Mouse (Mus musculus) embryonic facial prominence, embryonic 14.5 days (tissue): Measurements from ENCODE around the gene Arnt. TPM values are rescaled to one million over a fixed set of nuclear protein-coding genes. Genes with fewer than 3 reads are reported as not detected.

ENCODE experiments used
- ATAC-seq: fragments of 200-750 bp; cut with Nextera tagmentation; 2 replicates; pipeline ENCODE4 v1.8.0; 2017; ENCODE audit warnings: low read depth, moderate number of reproducible peaks, moderate TSS enrichment
- DNase-seq: peaks from one replicate; pipeline ENCODE4 v3.0.0-alpha.2; 2015; ENCODE audit warnings: low spot score
- H3K27ac ChIP-seq: fragments of 300-500 bp; sonication (generic); replicated peaks from 2 replicates; pipeline ENCODE4 v1.5.1; 2014; ENCODE audit warnings: low read depth, mild to moderate bottlenecking, low read length, moderate library complexity
- H3K27me3 ChIP-seq: fragments of 300-500 bp; sonication (generic); replicated peaks from 2 replicates; pipeline ENCODE4 v1.6.1; 2014; ENCODE audit warnings: low read length; ENCODE audit not compliant: control insufficient read depth, insufficient read depth
- H3K36me3 ChIP-seq: fragments of 300-500 bp; sonication (generic); 2 replicates; pipeline ENCODE4 v1.6.1; 2014; ENCODE audit warnings: low read length, mixed read lengths; ENCODE audit not compliant: control insufficient read depth, insufficient read depth
- H3K4me1 ChIP-seq: fragments of 300-500 bp; sonication (generic); 2 replicates; pipeline ENCODE4 v1.6.1; 2014; ENCODE audit warnings: antibody characterized with exemption, low read length; ENCODE audit not compliant: control insufficient read depth, insufficient read depth
- H3K4me2 ChIP-seq: fragments of 300-500 bp; sonication (generic); 2 replicates; pipeline ENCODE4 v1.6.1; 2014; ENCODE audit warnings: low read depth, mild to moderate bottlenecking, low read length, moderate library complexity, mixed read lengths
- H3K4me3 ChIP-seq: fragments of 300-500 bp; sonication (generic); 2 replicates; pipeline ENCODE4 v1.5.1; 2014; ENCODE audit warnings: low read depth, mild to moderate bottlenecking, low read length
- H3K9ac ChIP-seq: fragments of 300-500 bp; sonication (generic); 2 replicates; pipeline ENCODE4 v1.6.1; 2014; ENCODE audit warnings: low read depth, mild to moderate bottlenecking, low read length, moderate library complexity, mixed read lengths
- H3K9me3 ChIP-seq: fragments of 300-500 bp; sonication (generic); 2 replicates; pipeline ENCODE4 v1.6.1; 2016; ENCODE audit warnings: low read length; ENCODE audit not compliant: control insufficient read depth
- WGBS: fragments of 180-500 bp; shearing (Covaris S2); extraction: QIAGEN DNeasy Blood & Tissue Kit; methylation state at CpG from one replicate; pipeline ENCODE4 v1.1.7; 2014; 5-methylcytosine and 5-hydroxymethylcytosine counted together
- polyA plus RNA-seq: library from polyadenylated mRNA; unstranded; fragments of >200 nt; fragmentation: Nextera tagmentation; extraction: Ambion mirVana; gene quantifications from 2 replicates; pipeline ENCODE4 v1.2.1, GENCODE M21; 2014

The Arnt gene
- polyA plus RNA-seq, 1 experiment from 2014 or later = 32.5 TPM

DNA sequence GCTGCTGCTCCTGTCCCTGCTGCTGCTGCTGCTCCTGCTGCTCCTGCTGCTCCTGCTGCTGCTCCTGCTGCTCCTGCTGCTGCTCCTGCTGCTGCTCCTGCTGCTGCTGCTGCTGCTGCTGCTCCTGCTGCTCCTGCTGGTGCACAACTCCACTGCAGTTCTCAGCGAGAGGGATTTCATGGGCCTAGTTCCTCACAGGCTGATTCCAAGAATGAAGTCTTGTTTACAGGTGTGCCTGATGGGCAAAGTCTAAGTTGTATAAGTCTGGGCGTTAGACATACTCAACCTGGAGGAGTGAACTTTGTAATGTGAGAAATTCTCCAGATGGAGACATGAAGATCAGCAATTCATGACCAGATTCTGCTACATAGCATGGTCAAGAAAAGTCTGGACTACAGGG, 90.5 kb downstream of the Arnt start:
- DNase-seq = no peak
- H3K36me3 ChIP-seq = no peaks in the 10 kb centered on the region
- no peak overlapping the region for H3K27ac ChIP-seq
- H3K4me2 ChIP-seq = no peak overlapping the region
- H3K27me3 ChIP-seq = no peaks in the 10 kb centered on the region
- H3K9me3 ChIP-seq = no peaks in the 10 kb centered on the region
- H3K4me3 ChIP-seq = no peak overlapping the region
- no peaks in the 10 kb centered on the region for H3K4me1 ChIP-seq
- no peak for ATAC-seq
- H3K9ac ChIP-seq = no peak overlapping the region
- WGBS = 49% methylated on average over 2 of the region's 2 CpGs

DNA sequence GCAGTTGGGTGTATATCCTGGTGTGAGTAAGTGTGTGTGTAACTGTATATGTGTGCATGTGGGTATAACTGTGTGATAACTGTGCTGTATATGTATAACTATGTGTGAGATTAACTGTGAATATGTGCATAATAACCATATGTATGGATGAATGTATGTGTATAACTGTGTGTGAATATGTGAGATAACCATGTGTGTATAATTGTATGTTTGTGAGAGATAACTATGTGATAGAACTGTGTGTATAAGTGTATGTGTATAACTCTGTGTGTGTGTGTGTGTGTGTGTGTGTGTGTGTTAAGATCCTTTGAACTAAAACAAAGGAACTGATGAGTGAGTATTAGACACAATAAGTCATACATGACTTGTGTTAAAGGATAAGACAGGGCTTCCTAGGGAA, 91.9 kb downstream of the Arnt start:
- Histone ChIP-seq H3K4me2 (no peak overlapping the region), H3K9ac (no peak overlapping the region), H3K4me3 (no peak overlapping the region), H3K27me3 (no peaks in the 10 kb centered on the region), H3K36me3 (no peaks in the 10 kb centered on the region), H3K9me3 (no peaks in the 10 kb centered on the region), H3K27ac (no peak overlapping the region), H3K4me1 (no peaks in the 10 kb centered on the region)
- ATAC-seq = no peak
- DNase-seq = no peak

DNA sequence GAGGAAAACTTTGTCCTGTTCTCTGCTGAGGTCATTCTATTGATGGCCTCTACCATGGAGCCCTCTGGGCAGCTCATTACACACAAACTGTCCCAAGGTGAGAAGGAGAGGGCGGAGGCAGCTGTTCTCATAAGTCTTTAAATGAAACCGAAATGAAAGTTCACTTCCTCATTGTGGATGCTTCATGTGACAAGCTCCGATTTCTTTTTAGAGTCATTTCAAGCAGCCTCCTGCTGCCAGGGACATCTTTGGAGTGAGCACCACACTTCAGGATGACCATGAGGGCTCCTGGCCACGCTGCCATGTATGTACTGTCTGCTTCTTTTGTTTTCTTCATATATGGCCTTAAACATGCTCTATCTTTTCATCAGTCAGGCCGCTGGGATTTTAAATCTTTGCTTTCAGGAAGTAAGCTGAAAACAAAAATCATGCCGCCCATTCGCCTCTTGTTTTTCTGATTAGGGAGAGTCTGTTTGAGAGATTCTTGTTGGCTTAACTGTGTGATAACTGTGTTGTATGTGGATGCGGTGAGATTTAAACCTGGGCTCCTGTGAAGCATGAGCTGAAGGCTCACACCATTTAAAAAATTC, 92.5 kb downstream of the Arnt start, which contains the start of gene Ctss:
TSS of gene Ctss (plus strand) at position 165 of the 590 bp plus-strand sequence.
- no peak within 1 kb of the TSS for H3K4me2 ChIP-seq
- ATAC-seq = no peak
- WGBS = 83% methylated on average over 8 of the region's 8 CpGs

DNA sequence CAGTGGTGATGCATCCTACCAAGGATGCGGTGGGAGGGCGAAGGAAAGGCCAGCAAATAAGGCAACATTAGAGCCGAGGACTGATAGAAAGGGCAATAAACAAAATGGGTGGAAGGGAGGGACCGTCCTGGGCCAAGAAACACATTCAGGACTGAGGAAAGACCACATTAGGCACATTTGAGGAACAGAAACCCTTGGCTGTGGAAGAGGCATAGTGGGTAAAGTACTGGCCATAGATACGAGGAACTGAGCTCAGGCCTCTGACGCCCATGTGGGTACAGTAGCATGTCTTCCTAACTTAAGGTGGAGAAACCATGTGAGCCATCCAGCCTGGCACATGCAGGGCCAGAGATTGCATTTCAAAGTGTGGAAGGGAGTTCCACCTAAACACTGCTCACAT, 95.6 kb downstream of the Arnt start:
- Histone ChIP-seq H3K4me3 (no peak overlapping the region), H3K36me3 (no peaks in the 10 kb centered on the region), H3K27me3 (no peaks in the 10 kb centered on the region), H3K9me3 (no peaks in the 10 kb centered on the region), H3K9ac (no peak overlapping the region), H3K27ac (no peak overlapping the region), H3K4me1 (no peaks in the 10 kb centered on the region), H3K4me2 (no peak overlapping the region)
- WGBS = 88% methylated on average over 6 of the region's 6 CpGs
- DNase-seq (no peak), ATAC-seq (no peak)

More for the DNA sequence above, 92.5 kb downstream of the Arnt start, which contains the start of gene Ctss:
- no peaks in the 10 kb centered on the region for H3K4me1 ChIP-seq
- DNase-seq = no peak
- H3K27me3 ChIP-seq = no peaks in the 10 kb centered on the region
- H3K4me3 ChIP-seq = no peak within 1 kb of the TSS
- H3K27ac ChIP-seq = no peak within 1 kb of the TSS
- H3K9ac ChIP-seq = no peak within 1 kb of the TSS
- H3K36me3 ChIP-seq = no peaks in the 10 kb centered on the region
- no peaks in the 10 kb centered on the region for H3K9me3 ChIP-seq

DNA sequence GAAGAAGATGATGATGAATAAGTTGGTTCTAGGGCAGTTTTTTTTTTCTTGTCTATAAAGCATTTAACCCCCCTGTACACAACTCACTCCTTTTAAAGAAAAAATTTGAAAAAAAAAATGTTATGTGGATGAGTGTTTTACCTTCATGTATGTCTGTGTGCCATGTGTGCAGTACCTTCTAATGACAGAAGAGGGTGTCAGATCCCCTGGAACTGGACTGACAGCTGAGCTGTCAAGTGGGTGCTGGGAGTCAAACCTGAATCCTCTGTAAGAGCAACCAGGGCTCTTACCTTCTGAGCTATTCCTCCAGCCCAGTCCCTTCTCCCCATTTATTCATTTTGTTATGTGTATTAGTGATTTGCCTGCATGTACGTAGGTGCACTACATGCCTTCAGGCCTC, 96.8 kb downstream of the Arnt start:
- no peaks in the 10 kb centered on the region for H3K4me1 ChIP-seq
- H3K4me2 ChIP-seq = no peak overlapping the region
- WGBS = 88% methylated on average over 1 of the region's 1 CpGs
- no peak overlapping the region for H3K4me3 ChIP-seq
- H3K36me3 ChIP-seq = no peaks in the 10 kb centered on the region
- no peaks in the 10 kb centered on the region for H3K9me3 ChIP-seq
- H3K9ac ChIP-seq = no peak overlapping the region
- no peaks in the 10 kb centered on the region for H3K27me3 ChIP-seq
- DNase-seq (no peak), ATAC-seq (no peak)
- no peak overlapping the region for H3K27ac ChIP-seq

DNA sequence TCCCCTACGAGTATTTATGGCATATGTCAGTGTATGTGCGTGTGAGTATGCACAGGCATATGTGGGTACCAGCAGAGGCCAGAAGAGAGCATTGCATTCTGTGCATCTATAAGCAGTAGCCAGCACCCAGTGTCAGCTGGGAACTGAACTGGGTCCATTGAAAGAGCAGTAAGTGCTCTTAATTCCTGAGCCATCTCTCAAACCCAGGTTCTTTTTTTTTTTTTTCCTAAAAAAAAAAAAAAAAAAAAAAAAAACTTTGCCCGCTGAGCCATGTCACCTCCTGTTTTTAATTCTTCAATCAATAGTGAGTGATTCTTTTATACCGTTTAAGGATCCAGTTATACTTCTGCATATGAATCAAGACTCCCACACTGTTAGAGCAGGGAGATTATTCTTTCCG, 99.2 kb downstream of the Arnt start:
- ATAC-seq (no peak), DNase-seq (no peak)
- no peaks in the 10 kb centered on the region for H3K36me3 ChIP-seq
- H3K27ac ChIP-seq = no peak overlapping the region
- no peaks in the 10 kb centered on the region for H3K27me3 ChIP-seq
- no peak overlapping the region for H3K4me3 ChIP-seq
- no peaks in the 10 kb centered on the region for H3K9me3 ChIP-seq
- no peaks in the 10 kb centered on the region for H3K4me1 ChIP-seq
- H3K9ac ChIP-seq = no peak overlapping the region
- no peak overlapping the region for H3K4me2 ChIP-seq
- 84% methylated on average over 5 of the region's 5 CpGs for WGBS

DNA sequence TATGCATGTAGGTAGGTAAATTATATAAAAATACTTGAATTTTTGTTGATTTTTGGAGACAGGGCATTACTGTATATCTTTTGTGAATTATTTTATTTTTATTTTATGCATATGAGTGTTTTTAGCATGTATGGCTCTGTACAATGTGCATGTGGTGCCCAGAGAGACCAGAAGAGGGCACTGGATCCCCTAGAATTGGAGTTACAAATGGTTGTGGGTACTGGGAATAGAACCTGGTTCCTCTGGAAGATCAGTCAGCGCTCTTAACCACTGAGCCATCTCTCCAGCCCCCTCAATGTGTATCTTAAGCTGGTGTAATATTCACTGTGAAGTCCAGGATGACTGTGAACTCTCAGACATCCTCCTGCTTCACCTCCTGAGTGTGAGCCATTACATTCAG, 100.7 kb downstream of the Arnt start:
- Histone ChIP-seq H3K9ac (no peak overlapping the region), H3K4me3 (no peak overlapping the region), H3K4me1 (no peaks in the 10 kb centered on the region), H3K36me3 (no peaks in the 10 kb centered on the region), H3K27ac (no peak overlapping the region), H3K27me3 (no peaks in the 10 kb centered on the region), H3K4me2 (no peak overlapping the region), H3K9me3 (no peaks in the 10 kb centered on the region)
- no peak for ATAC-seq
- no peak for DNase-seq
- WGBS = 88% methylated on average over 1 of the region's 1 CpGs

DNA sequence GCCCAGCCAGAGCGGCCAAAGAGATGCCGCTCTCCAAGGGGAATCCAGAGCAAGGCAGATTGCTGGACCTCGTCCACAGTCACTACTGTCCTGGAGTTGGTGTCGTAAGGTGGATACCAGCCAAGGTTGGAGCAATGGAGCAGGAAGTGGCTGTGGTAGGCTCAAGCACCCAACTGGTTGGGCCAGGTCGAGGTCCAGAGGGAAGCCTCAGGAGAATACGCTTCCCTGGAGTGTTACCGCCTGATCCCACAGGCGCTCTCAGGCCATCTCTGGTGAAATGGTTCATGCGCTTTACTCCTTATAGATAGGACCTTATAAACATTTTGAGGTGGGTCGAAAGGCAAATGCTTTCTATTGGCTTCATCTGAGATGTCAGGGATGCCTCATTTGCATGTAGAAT, 104.7 kb downstream of the Arnt start:
- H3K4me1 ChIP-seq = no peaks in the 10 kb centered on the region
- H3K9me3 ChIP-seq = no peaks in the 10 kb centered on the region
- no peak overlapping the region for H3K4me3 ChIP-seq
- no peaks in the 10 kb centered on the region for H3K27me3 ChIP-seq
- WGBS = 90% methylated on average over 10 of the region's 10 CpGs
- DNase-seq (no peak), ATAC-seq (no peak)
- H3K9ac ChIP-seq = no peak overlapping the region
- H3K36me3 ChIP-seq = no peaks in the 10 kb centered on the region
- no peak overlapping the region for H3K27ac ChIP-seq
- H3K4me2 ChIP-seq = no peak overlapping the region

DNA sequence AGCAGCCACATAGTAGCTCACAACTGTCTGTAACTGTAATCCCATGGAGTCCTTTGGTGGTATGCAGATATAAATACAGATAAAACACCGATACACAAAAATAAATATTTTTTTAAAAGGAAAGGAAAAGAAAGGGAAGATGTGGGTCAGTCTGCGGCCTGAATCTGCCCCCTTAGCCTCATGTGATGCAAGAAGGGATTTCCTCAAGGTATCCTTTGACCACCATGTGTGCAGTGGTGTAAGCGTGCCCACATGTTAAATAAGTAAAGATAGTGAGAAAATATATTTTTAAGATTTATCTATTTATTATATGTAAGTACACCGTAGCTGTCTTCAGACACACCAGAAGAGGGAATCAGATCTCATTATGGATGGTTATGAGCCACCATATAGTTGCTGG, 105.6 kb downstream of the Arnt start:
- Histone ChIP-seq H3K9ac (no peak overlapping the region), H3K27ac (no peak overlapping the region), H3K36me3 (no peaks in the 10 kb centered on the region), H3K4me2 (no peak overlapping the region), H3K9me3 (no peaks in the 10 kb centered on the region), H3K4me3 (no peak overlapping the region), H3K4me1 (no peaks in the 10 kb centered on the region), H3K27me3 (no peaks in the 10 kb centered on the region)
- ATAC-seq (no peak), DNase-seq (no peak)
- 93% methylated on average over 4 of the region's 4 CpGs for WGBS
